Mouse (Mus musculus) neural tube, postnatal 0 days (tissue): ENCODE data around the gene Asap2. TPM values are rescaled to one million over a fixed set of nuclear protein-coding genes. Genes with fewer than 3 reads are reported as not detected.

ENCODE experiments used
- polyA plus RNA-seq: library from polyadenylated mRNA; unstranded; fragments of >200 nt; fragmentation: Nextera tagmentation; extraction: Ambion mirVana; gene quantifications from 2 replicates; pipeline ENCODE4 v1.2.1, GENCODE M21; 2015

The Asap2 gene
- 14.9 and 16.1 TPM in 2 replicates for polyA plus RNA-seq

GRCm38 (mm10) chr12:20990132-20990531 is at the start of gene Asap2:
Gene Asap2 (plus strand): TSS chr12:20990459.

GRCm38 (mm10) chr12:21284761-21285441 is 294.6 kb downstream of the Asap2 start, which contains the start of gene Cpsf3:
Gene Cpsf3 (plus strand): TSS chr12:21285391.

GRCm38 (mm10) chr12:21286243-21286622 is 296.0 kb downstream of the Asap2 start, which contains the start of gene Itgb1bp1:
Gene Itgb1bp1 (minus strand): TSS chr12:21286284.

GRCm38 (mm10) chr12:21315923-21316868 is 325.9 kb downstream of the Asap2 start, which contains the start of gene Iah1:
Gene Iah1 (plus strand): TSS chr12:21316389.

